Mouse (Mus musculus): ENCODE data around the gene Gm29609.

Gm29609 gene

DNA sequence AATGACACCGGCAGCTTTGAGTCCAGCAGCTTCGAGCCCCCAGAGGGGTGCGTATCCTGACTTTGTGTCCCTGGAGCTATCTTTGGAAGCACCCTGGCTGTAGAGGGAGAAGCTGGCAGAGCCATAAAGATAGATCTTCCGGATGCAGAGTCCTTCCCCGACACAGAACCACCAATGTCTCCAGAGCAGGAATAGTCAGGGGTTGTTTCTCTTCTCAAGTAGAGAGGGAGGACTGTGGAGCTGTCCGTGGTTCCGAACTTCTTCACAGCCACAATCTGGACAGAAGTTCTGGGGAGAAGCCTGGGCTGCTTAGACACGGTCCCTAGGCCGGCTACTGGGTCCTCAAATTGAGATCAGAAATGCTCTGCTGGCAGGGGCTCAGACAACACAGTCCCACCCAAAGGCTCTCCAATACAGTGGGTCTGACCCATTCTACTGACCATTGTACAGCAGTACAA lies 40.7 kb downstream of the Gm29609 start:
- peak; percentile 74 for DNase-seq (ENCODE audit: low read depth, low spot score)

DNA sequence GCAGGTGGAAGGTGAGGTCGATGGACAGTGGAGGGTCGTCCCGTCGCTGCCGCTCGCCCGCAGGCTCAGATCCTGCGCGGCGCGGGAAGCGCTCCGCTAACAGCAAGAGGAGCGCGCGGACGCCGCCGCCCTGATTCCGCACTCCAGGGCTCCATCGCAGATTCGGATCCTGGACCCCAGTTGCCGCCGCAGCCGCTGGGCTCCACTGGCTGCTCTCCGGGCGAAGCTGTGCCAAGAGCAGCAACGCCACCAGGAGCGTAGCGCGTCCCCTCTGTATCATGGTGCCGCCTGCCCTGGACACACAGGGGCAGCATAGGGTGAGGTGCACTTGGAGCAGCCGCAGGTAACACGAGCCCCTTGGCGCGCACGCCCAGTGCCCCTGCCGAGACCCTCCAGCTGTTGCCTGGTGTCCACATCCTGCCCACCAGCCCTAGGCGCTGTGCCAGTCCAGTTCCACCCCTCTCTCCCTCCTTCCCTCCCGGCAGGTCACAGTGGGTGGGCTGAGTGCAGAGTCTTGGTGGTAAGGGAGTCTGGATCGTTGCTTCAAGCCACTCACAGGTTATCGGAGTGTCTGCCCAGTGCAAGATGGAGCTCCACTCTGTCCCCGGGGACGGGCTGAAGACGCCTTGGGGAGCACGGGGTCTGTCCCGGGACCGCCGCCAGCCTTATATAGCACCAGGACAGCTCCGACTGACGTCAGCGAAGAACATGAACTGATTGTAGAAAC lies 41.3 kb downstream of the Gm29609 start, which contains the start of gene Ucn:
Ucn (minus strand) TSS at position 589 of the 727 bp plus-strand sequence.
- DNase-seq (ENCODE audit: low read depth, low spot score) = peak; percentile 40

DNA sequence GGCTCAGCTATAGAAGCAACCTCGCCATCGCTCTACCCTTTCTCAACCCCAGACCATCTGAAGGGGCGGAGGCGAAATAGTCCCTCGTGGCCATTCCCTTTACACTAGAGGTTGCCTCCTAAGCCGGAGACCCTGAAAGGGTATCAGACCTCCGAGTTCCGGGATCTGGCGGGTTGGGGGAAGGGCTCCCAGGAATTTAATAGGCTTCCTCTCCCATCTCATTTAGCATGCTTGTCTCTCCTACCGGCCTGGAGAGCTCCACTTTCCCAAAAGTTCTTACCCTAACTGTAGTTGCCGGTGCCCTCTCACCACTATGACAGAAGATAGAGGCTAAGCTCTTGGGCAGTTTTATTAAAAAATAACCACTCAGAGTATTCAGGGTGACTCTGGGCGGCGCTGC lies 42.1 kb downstream of the Gm29609 start:
- no peak for DNase-seq (ENCODE audit: low read depth, low spot score)

DNA sequence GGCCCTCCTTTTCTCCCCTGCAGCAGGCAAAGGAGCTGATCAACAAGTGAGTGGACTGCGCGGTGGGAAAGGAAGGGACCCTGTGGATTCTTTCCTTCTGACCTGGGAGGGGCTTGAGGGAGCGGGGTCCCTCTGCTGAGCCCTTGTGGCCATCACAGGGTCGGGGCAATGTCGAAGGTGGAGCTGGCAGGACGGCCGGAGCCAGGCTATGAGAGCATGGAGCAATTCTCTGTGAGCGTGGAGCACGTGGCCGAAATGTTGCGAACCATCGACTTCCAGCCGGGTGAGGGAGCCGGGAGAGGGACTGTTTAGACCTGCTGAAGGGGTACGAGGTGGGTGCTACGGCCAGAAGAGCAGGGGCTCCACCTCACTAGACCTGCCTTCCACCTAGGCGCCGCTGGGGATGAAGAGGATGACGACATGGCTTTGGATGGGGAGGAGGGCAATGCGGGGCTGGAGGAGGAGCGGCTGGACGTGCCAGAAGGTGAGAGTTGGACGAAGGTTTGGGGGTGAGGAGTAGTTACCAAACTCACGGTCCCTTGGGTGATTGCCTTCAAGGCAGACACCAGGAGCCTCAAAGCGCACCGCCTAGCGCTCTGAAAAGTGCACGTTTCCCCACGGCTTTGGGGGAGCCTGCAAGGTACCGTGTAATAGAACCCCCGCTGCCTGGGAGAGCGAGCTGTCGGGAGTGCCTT lies 42.8 kb downstream of the Gm29609 start:
- DNase-seq (ENCODE audit: low read depth, low spot score) = no peak

DNA sequence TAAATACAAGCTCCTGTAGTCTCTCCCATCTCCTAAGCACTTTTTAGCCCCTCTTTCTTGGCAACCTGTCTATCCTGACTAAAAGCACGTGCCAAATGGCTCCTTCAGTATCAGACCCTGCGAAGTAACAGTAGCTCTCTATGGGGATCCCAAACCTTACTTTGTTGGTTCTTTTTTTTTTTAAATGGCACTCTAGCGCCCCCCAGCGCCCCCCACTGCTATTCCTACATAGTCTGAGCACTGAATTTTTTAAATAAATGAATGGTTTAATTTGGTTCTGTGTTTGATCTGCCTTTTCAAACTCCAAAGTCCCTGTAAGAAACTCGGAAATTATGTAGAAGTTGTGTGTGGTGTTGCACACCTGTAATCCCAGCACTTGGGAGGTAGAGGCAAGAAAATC lies 53.7 kb downstream of the Gm29609 start:
- DNase-seq (ENCODE audit: low read depth, low spot score) = peak; percentile 41

- no peak for DNase-seq (ENCODE audit: low read depth, low spot score)
Measured at GRCm38 (mm10) chr5:31123481-31123880, 56.2 kb downstream of the Gm29609 start.

DNA sequence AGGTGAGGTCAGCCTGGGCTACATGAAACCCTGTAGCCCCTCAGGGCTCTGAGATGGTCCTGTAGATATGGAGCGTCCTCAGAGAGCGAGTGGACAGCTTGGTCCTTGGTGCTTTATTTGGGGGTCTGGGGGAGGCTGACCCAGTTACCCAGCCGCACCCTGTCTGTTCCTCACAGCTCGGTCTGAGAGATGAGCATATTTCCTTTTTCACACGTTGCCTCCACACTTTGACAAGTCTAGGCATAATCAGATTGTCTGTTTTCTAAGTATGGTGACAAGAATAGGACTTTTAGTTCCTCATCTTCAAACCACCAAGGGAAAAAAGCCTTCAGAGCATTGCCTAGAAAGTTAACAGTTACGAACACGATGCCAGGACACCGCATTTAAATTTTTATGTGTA lies 58.6 kb downstream of the Gm29609 start:
- DNase-seq (ENCODE audit: low read depth, low spot score) = no peak

DNA sequence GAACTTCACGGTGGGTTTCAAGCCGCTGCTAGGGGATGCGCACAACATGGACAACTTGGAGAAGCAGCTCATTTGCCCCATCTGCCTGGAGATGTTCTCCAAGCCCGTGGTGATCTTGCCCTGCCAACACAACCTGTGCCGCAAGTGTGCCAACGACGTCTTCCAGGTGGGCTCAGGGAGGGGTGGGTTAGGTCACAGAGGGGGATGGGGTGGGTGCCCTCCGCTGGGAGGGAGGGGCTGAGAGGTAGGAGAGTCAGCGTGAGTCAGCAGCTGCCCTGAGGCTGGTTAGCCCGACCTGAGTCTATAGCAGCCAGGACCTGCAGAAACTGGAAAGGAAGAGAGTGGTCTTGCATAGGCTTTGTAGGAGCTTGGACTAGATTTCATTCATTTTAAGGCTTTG lies 62.8 kb downstream of the Gm29609 start:
- DNase-seq (ENCODE audit: low read depth, low spot score) = peak; percentile 64

- DNase-seq (ENCODE audit: low read depth, low spot score) = no peak
Measured at GRCm38 (mm10) chr5:31116354-31116753, 63.4 kb downstream of the Gm29609 start, which contains the start of gene Trim54. Gene Trim54 (plus strand): TSS chr5:31116712.

DNA sequence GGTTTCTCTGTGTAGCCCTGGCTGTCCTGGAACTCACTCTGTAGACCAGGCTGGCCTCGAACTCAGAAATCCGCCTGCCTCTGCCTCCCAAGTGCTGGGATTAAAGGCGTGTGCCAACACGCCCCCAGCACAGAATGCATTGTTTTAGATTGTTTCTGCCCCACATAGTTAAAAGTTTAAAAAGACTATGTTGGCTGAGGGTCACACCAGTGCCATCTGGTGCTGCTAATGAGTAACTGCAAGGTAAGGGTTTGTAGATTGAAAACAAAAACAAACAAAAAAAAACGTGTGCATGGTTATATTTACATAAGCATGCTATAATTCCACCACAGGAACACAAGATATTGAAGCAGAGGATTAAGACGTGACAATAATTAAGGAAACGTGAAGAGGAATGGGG lies 68.9 kb downstream of the Gm29609 start:
- peak; percentile 59 for DNase-seq (ENCODE audit: low read depth, low spot score)

GRCm38 (mm10) chr5:31108000-31108490 lies 71.7 kb downstream of the Gm29609 start, which contains the start of gene Slc30a3:
Gene Slc30a3 (minus strand): TSS chr5:31108237.
- DNase-seq (ENCODE audit: low read depth, low spot score) = no peak

DNA sequence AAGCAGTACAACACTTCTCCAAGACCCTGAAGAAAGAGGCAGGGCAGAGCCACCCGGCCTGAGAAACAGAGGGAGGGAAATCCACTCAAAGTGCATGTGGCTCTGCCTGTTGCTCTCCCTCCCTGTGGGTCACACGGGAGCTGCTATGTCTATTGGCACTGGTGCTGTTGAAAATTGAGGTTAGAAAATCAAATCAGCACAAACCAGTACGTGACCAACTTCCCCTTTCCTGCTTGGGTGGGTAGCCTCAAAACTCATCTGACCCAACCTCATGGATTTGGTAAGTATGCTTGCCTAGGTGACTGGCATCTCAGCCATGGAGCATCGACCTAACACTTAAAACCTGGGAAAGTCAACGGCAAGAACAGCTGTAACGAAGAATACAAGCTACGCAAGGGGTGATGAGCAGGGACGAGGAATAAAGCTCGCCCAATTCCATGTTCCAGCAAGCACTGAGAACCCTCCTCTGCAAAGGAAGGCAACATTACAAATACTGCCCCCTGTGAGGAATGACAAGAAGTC lies 73.8 kb downstream of the Gm29609 start, which contains the start of gene Dnajc5g:
Dnajc5g (plus strand) TSS at position 472 of the 522 bp plus-strand sequence.
- no peak for DNase-seq (ENCODE audit: low read depth, low spot score)

DNA sequence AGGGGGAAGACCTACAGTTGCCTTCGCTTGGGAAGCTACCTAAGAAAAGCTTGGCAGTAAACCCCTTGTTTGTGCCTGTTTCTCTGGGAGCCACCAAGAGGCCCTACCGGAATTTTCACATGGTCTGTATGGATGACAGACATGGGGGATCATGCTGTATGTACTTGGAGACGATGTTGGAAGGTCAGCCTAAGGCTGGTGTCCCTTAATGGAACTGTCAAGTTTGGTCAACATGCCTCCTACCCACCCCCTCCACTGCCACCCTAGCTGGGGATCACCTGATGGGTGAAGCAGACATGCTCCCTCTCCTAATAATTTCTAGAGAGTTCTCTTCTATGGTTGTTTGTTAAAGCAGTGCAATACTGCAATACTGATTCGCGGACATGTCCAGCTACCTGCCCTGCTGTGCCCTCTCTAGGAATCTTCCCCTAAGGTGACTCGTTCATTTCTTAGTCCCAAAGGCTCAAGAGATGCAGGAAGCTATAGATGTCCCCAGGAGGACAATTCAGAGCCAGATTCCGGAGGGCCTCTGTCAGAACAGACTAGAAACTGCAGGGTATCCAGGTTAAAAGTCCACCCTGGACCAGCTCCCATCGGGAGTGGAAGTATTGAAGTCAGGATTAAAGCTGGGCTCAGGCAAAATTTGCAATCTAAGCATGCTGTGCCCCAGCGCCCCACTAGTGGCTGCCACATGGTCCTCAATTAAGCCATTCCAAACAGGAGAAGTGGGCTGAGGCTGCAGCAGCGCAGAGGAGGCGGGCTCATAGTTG lies 83.8 kb downstream of the Gm29609 start:
- no peak for DNase-seq (ENCODE audit: low read depth, low spot score)

GRCm38 (mm10) chr5:31094799-31095691 lies 84.7 kb downstream of the Gm29609 start:
- DNase-seq (ENCODE audit: low read depth, low spot score) = peak; percentile 76
